Mouse (Mus musculus): ENCODE data around the gene Slc34a2. TPM values are rescaled to one million over a fixed set of nuclear protein-coding genes. Genes with fewer than 3 reads are reported as not detected.

Slc34a2 gene
- polyA plus RNA-seq, 1 experiment, result not detected

DNA sequence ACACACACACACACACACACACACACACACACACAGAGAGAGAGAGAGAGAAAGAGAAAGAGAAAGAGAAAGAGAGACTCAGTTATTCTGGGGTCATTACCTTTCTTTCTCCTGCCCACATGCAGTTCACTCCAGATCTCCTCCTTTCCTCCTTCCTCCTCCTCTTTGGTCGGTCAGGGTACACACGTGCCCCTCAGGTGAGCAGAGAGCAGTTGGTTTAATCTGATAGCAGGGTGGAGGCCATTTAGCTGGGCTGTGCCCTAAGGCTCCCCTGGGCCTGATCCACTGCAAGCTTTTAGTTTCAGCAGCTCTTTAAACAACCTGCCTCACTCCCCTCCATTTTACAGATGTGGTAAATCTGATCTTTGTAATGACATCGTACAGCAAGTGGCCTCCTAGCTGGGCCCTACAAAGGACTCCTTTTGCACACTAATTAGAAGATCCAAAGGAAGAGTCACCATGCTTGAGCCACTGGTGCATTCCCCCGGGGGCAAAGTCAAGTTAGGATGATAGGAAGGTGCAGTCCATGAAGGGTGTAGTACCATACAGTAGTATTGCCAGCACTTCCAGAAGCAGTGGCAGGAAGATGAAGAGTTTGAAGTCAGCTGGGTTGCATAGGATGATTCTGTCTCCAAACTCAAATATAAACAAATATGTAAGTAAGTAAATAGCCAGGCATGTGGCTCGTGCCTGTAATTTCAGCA, 37.6 kb upstream of the Slc34a2 start:
- Histone ChIP-seq H3K4me1 (ENCODE audit: control insufficient read depth, insufficient read depth, low read length) (no peaks in the 10 kb centered on the region), H3K27ac (ENCODE audit: insufficient read depth, low read length) (no peak overlapping the region), H3K4me3 (ENCODE audit: insufficient read depth, low read length) (no peak overlapping the region)
- TF ChIP-seq CTCF (IDR thresholded peaks at IDR 0.05; ENCODE audit: borderline replicate concordance, insufficient read depth, low read length) (no peak), POLR2A (IDR thresholded peaks at IDR 0.05; ENCODE audit: low read depth, low read length) (no peak)

DNA sequence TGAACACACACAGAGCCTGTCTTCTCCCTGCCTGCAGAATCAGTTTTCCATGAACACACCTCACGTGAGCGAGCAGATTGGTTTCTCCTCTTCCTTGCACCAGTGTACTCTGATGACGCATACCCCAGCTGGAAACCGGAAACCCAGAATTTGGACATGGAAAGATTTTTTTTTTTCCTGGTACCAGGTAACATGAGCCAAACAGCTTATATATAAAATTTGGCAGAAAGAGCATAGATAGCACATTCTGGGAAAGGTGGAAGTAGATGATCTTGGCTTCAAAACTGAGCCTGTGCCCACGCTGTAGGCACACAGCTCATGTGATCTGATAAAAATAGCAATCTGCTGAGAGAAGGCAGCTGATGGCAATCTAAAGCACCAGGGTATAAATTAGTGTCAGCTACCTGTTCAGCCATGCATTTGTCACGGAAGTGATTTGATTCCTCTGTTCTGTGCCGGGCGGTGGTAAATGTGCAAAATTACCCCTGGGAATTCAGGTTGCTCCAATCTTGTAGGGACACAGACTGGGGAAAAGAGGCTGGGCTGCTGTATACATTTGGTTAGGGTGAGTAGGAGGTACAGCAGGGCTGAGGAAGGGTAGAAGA, 35.2 kb upstream of the Slc34a2 start:
- TF ChIP-seq POLR2A (IDR thresholded peaks at IDR 0.05; ENCODE audit: low read depth, low read length) (no peak), CTCF (IDR thresholded peaks at IDR 0.05; ENCODE audit: borderline replicate concordance, insufficient read depth, low read length) (no peak)
- H3K27ac ChIP-seq (ENCODE audit: insufficient read depth, low read length), result no peak overlapping the region
- no peak overlapping the region for H3K4me3 ChIP-seq (ENCODE audit: insufficient read depth, low read length)
- no peaks in the 10 kb centered on the region for H3K4me1 ChIP-seq (ENCODE audit: control insufficient read depth, insufficient read depth, low read length)

GRCm38 (mm10) chr5:53003495-53003894, 34.4 kb upstream of the Slc34a2 start:
- no peaks in the 10 kb centered on the region for H3K4me1 ChIP-seq (ENCODE audit: control insufficient read depth, insufficient read depth, low read length)
- no peak for TF ChIP-seq POLR2A (IDR thresholded peaks at IDR 0.05; ENCODE audit: low read depth, low read length)
- TF ChIP-seq CTCF (IDR thresholded peaks at IDR 0.05; ENCODE audit: borderline replicate concordance, insufficient read depth, low read length), result no peak
- no peak overlapping the region for H3K4me3 ChIP-seq (ENCODE audit: insufficient read depth, low read length)
- no peak overlapping the region for H3K27ac ChIP-seq (ENCODE audit: insufficient read depth, low read length)

- TF ChIP-seq POLR2A (IDR thresholded peaks at IDR 0.05; ENCODE audit: low read depth, low read length) (no peak), CTCF (IDR thresholded peaks at IDR 0.05; ENCODE audit: borderline replicate concordance, insufficient read depth, low read length) (no peak)
- Histone ChIP-seq H3K27ac (ENCODE audit: insufficient read depth, low read length) (no peak overlapping the region), H3K4me1 (ENCODE audit: control insufficient read depth, insufficient read depth, low read length) (no peaks in the 10 kb centered on the region), H3K4me3 (ENCODE audit: insufficient read depth, low read length) (no peak overlapping the region)
Measured at GRCm38 (mm10) chr5:53003981-53004380, 33.9 kb upstream of the Slc34a2 start.

DNA sequence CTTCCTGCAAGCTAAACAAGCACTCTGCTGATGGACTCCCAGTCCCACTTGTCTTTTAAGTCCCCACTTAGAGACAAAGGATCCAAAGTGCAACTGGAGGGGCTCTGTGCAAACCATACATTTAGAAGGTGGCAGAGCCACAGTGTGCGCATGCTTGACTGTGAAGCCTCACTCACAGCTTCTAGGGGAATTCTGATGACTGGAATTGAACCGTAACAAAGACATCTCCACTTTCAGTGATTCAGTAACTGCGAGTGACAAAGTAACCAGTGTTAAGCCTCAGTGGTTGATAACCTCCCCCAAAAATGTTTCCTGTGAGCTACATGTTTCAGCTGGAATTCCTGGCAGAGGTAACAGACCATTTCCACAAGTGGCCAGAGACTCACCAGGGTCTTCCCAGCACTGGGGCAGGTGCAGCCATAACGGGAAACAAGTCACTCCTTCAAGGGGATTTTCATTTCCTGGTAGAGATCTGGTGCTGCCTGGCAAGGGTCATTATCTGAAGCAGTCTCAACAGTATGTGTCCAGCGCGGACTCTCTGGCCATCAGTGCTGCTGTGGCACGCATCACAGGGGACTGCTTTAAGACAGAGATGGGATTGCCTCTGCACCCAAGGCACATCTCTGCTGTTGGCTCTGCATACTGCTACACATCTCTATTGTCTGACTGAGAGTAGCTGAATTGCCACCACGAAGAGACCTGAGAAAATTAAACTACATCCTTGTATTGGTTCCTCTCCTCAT, 28.7 kb upstream of the Slc34a2 start:
- Histone ChIP-seq H3K27ac (ENCODE audit: insufficient read depth, low read length) (no peak overlapping the region), H3K4me1 (ENCODE audit: control insufficient read depth, insufficient read depth, low read length) (no peaks in the 10 kb centered on the region), H3K4me3 (ENCODE audit: insufficient read depth, low read length) (no peak overlapping the region)
- TF ChIP-seq CTCF (IDR thresholded peaks at IDR 0.05; ENCODE audit: borderline replicate concordance, insufficient read depth, low read length), result no peak
- no peak for TF ChIP-seq POLR2A (IDR thresholded peaks at IDR 0.05; ENCODE audit: low read depth, low read length)

DNA sequence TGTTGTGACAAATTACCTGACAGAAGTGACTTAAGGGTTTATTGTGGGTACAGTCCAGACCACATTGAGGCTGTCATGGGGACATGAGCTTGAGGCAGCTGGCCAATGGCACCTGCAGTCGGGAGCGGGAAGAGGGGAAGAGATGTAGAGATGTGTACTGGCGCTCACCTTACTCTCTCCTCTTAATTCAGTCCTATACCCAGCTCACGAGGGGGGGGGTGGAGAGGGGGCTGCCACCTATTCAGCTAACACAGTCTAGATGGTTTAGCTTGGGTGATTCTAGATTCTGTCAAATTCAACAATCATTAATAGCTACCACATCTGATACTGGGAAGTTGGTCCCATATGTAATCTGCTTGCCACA, 28.1 kb upstream of the Slc34a2 start:
- no peaks in the 10 kb centered on the region for H3K4me1 ChIP-seq (ENCODE audit: control insufficient read depth, insufficient read depth, low read length)
- H3K27ac ChIP-seq (ENCODE audit: insufficient read depth, low read length), result no peak overlapping the region
- TF ChIP-seq POLR2A (IDR thresholded peaks at IDR 0.05; ENCODE audit: low read depth, low read length) (no peak), CTCF (IDR thresholded peaks at IDR 0.05; ENCODE audit: borderline replicate concordance, insufficient read depth, low read length) (no peak)
- no peak overlapping the region for H3K4me3 ChIP-seq (ENCODE audit: insufficient read depth, low read length)

- TF ChIP-seq POLR2A (IDR thresholded peaks at IDR 0.05; ENCODE audit: low read depth, low read length), result no peak
- no peak for TF ChIP-seq CTCF (IDR thresholded peaks at IDR 0.05; ENCODE audit: borderline replicate concordance, insufficient read depth, low read length)
- H3K4me1 ChIP-seq (ENCODE audit: control insufficient read depth, insufficient read depth, low read length), result no peaks in the 10 kb centered on the region
- no peak overlapping the region for H3K4me3 ChIP-seq (ENCODE audit: insufficient read depth, low read length)
- no peak overlapping the region for H3K27ac ChIP-seq (ENCODE audit: insufficient read depth, low read length)
Measured at GRCm38 (mm10) chr5:53011327-53011726, 26.6 kb upstream of the Slc34a2 start.

DNA sequence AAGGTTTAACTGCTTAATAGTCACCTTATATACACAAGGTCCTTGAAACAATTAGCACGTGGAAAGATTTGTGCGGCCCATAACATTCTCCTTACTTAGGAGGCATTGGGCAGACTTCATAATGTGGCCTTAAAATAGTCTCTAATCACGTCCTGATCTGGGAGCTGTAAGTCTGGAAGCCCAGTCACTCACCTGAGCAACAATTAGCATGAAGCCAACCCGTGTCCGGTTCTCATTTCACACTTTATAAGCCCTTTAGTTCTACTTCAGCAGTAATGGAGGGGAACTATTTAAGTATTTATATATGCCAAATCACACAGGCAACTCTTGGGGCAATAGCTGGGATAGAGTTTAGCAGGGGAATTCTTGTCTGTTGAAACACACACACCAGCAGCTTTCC, 21.3 kb upstream of the Slc34a2 start:
- H3K4me3 ChIP-seq (ENCODE audit: insufficient read depth, low read length), result no peak overlapping the region
- H3K4me1 ChIP-seq (ENCODE audit: control insufficient read depth, insufficient read depth, low read length), result no peaks in the 10 kb centered on the region
- no peak overlapping the region for H3K27ac ChIP-seq (ENCODE audit: insufficient read depth, low read length)
- no peak for TF ChIP-seq CTCF (IDR thresholded peaks at IDR 0.05; ENCODE audit: borderline replicate concordance, insufficient read depth, low read length)
- TF ChIP-seq POLR2A (IDR thresholded peaks at IDR 0.05; ENCODE audit: low read depth, low read length), result no peak

DNA sequence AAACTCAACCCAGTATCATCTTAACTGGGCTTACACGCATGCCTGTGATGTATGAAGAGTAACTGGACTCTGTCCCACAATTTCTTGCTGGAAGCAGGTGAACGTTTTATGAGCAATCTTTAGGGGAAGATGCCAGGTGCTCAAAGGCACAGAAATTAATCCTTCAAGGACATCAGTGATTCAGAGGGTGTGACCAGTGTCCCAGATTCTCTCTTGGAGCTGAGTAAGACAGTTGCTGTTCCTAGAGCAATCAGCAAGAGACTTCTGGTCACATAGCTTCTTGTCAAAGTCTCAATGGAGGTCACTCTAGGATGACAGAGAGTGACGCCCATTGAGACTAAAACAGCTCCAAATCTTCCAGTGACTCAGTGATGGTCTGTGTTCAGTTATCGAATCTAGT, 19.6 kb upstream of the Slc34a2 start:
- Histone ChIP-seq H3K4me1 (ENCODE audit: control insufficient read depth, insufficient read depth, low read length) (no peaks in the 10 kb centered on the region), H3K27ac (ENCODE audit: insufficient read depth, low read length) (no peak overlapping the region), H3K4me3 (ENCODE audit: insufficient read depth, low read length) (no peak overlapping the region)
- no peak for TF ChIP-seq CTCF (IDR thresholded peaks at IDR 0.05; ENCODE audit: borderline replicate concordance, insufficient read depth, low read length)
- no peak for TF ChIP-seq POLR2A (IDR thresholded peaks at IDR 0.05; ENCODE audit: low read depth, low read length)

GRCm38 (mm10) chr5:53023432-53023831, 14.4 kb upstream of the Slc34a2 start:
- Histone ChIP-seq H3K27ac (ENCODE audit: insufficient read depth, low read length) (no peak overlapping the region), H3K4me3 (ENCODE audit: insufficient read depth, low read length) (no peak overlapping the region), H3K4me1 (ENCODE audit: control insufficient read depth, insufficient read depth, low read length) (no peaks in the 10 kb centered on the region)
- no peak for TF ChIP-seq CTCF (IDR thresholded peaks at IDR 0.05; ENCODE audit: borderline replicate concordance, insufficient read depth, low read length)
- no peak for TF ChIP-seq POLR2A (IDR thresholded peaks at IDR 0.05; ENCODE audit: low read depth, low read length)

Data from embryonic fibroblast, embryonic 13.5 days (primary cell).